Mouse (Mus musculus) heart, embryonic 11.5 days (tissue): ENCODE data around the gene Taf4. TPM values are rescaled to one million over a fixed set of nuclear protein-coding genes. Genes with fewer than 3 reads are reported as not detected.

ENCODE experiments used
- ATAC-seq: fragments of 200-750 bp; cut with Nextera tagmentation; replicated peaks from 2 replicates; pipeline ENCODE4 v1.8.0; 2017; ENCODE audit warnings: moderate library complexity; ENCODE audit not compliant: insufficient number of reproducible peaks, low FRiP score, low TSS enrichment
- H3K27ac ChIP-seq: fragments of 300-500 bp; sonication (generic); 2 replicates; pipeline ENCODE4 v1.5.1; 2014; ENCODE audit warnings: mild to moderate bottlenecking, low read depth, low read length
- H3K27me3 ChIP-seq: fragments of 300-500 bp; sonication (generic); 2 replicates; pipeline ENCODE4 v1.6.1; 2014; ENCODE audit warnings: mild to moderate bottlenecking, low read length, mixed read lengths; ENCODE audit not compliant: control insufficient read depth, insufficient read depth
- H3K36me3 ChIP-seq: fragments of 300-500 bp; sonication (generic); 2 replicates; pipeline ENCODE4 v1.6.1; 2014; ENCODE audit warnings: mild to moderate bottlenecking, low read length, moderate library complexity, mixed read lengths; ENCODE audit not compliant: control insufficient read depth, insufficient read depth
- H3K4me1 ChIP-seq: fragments of 300-500 bp; sonication (generic); 2 replicates; pipeline ENCODE4 v1.6.1; 2014; ENCODE audit warnings: low read length; ENCODE audit not compliant: control insufficient read depth, insufficient read depth
- H3K4me2 ChIP-seq: fragments of 300-500 bp; sonication (generic); 2 replicates; pipeline ENCODE4 v1.6.1; 2014; ENCODE audit warnings: mild to moderate bottlenecking, moderate library complexity
- H3K4me3 ChIP-seq: fragments of 300-500 bp; sonication (generic); 2 replicates; pipeline ENCODE4 v1.5.1; 2014; ENCODE audit warnings: low read depth, low read length
- H3K9ac ChIP-seq: fragments of 300-500 bp; sonication (generic); 2 replicates; pipeline ENCODE4 v1.6.1; 2014; ENCODE audit warnings: mild to moderate bottlenecking, low read depth, low read length, moderate library complexity
- H3K9me3 ChIP-seq: fragments of 300-500 bp; sonication (generic); replicated peaks from 2 replicates; pipeline ENCODE4 v1.6.1; 2016; ENCODE audit warnings: low read length; ENCODE audit not compliant: control insufficient read depth
- WGBS: fragments of 180-500 bp; shearing (Covaris S2); extraction: QIAGEN DNeasy Blood & Tissue Kit; methylation state at CpG from one replicate; pipeline ENCODE4 v1.1.7; 2014; ENCODE audit not compliant: insufficient replicate concordance; 5-methylcytosine and 5-hydroxymethylcytosine counted together
- polyA plus RNA-seq: library from polyadenylated mRNA; unstranded; fragments of >200 nt; fragmentation: Nextera tagmentation; extraction: Ambion mirVana; gene quantifications from 2 replicates; pipeline ENCODE4 v1.2.1, GENCODE M21; 2014

Taf4 gene
- polyA plus RNA-seq, 1 experiment from 2014 or later: 4.2 TPM

DNA sequence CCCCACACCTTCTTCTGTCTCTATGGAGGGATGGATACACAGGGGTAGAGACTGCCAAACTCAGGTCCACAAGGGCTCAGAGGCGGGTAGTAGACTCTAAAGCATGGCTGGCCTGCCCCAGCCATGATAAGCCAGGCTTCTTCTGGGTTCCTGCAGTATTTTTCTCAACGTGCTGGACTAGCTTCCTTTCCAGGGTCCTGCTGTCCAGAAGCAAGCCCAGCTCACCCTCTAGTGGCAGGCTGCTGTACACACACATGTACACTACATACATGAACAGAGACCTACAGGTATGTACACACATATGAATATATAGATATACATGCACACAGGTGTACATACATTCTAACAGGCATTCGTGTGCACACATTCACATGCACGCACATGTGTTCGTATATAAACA, 103.7 kb downstream of the Taf4 start:
- H3K4me2 ChIP-seq: no peak overlapping the region
- no peak overlapping the region for H3K4me3 ChIP-seq
- H3K4me1 ChIP-seq: no peaks in the 10 kb centered on the region
- no peak overlapping the region for H3K9ac ChIP-seq
- ATAC-seq: no peak
- H3K27ac ChIP-seq: no peak overlapping the region
- H3K36me3 ChIP-seq: no peaks in the 10 kb centered on the region
- WGBS: 59% methylated on average over 5 of the region's 5 CpGs
- H3K27me3 ChIP-seq: peaks cover 9% of the 10 kb centered on the region
- H3K9me3 ChIP-seq: no peaks in the 10 kb centered on the region

DNA sequence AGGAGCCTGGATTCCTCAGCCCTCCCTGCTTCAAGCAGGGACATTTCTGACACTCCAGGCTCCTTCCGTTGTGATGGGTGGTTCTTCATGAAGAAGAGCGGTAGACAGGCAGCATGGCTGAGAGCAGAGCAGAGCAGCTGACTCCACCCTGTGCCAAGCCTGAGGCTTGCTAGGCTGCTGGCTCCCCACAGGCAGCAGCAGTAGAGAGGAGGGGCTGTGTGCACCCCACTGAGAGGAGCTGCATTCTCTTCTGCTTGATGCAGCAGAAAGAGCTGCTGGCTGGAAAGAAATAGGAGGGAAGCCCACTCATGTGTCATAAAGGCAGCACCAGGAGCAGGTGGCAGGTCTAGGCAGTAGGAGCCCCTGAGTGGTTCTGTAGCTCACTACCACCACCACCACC, 106.6 kb downstream of the Taf4 start:
- no peak for ATAC-seq
- Histone ChIP-seq H3K9ac (no peak overlapping the region), H3K4me3 (no peak overlapping the region), H3K36me3 (no peaks in the 10 kb centered on the region), H3K27me3 (peaks cover 7% of the 10 kb centered on the region), H3K4me1 (no peaks in the 10 kb centered on the region), H3K27ac (no peak overlapping the region), H3K9me3 (no peaks in the 10 kb centered on the region), H3K4me2 (no peak overlapping the region)
- WGBS: 8% methylated on average over 2 of the region's 2 CpGs

DNA sequence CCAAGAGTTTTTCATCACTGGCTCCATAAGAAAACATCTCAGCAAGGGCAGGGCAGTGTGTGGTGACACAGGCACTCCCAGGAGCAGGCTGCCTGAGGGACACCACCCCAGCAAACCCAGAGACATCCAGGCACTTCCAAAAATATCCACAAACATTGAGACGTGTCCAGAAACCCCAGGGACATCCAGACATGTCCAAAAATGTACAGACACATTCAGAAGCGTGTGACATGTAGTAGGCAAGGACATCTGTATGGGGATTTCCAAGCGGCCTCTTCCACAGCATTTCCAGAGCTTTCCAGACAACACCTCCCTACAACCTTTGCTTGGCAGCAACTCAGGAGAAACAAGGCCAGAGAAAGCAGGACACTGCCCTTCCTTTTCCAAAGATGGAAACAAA, 108.8 kb downstream of the Taf4 start:
- ATAC-seq: no peak
- Histone ChIP-seq H3K9ac (no peak overlapping the region), H3K27ac (no peak overlapping the region), H3K27me3 (peaks cover 4% of the 10 kb centered on the region; the same call in 1 of the 2 replicates), H3K36me3 (no peaks in the 10 kb centered on the region), H3K4me3 (no peak overlapping the region), H3K4me2 (no peak overlapping the region), H3K9me3 (no peaks in the 10 kb centered on the region), H3K4me1 (no peaks in the 10 kb centered on the region)
- 57% methylated on average over 3 of the region's 3 CpGs for WGBS

DNA sequence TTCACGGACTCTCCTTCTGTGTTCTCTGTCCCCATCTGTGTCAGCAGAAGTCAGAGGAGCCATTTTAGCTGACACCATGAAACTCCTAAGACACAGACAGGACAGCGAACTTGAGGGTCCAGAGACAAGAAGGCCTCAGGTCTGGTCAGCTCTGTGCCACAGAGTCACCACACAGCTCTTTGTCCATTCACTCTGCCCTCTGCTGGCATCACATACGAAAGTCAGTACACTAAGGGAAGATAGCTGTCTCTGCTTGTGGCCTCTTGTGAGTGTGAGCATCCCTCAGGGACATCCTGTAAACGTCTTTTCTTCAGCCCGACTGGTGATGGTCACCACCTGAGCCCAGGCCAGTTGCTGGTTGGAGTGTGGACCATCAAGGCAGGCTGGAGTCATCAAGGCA, 111.3 kb downstream of the Taf4 start:
- no peak overlapping the region for H3K27ac ChIP-seq
- no peaks in the 10 kb centered on the region for H3K4me1 ChIP-seq
- 67% methylated on average over 5 of the region's 5 CpGs for WGBS
- no peak overlapping the region for H3K4me3 ChIP-seq
- no peaks in the 10 kb centered on the region for H3K9me3 ChIP-seq
- peaks cover 4% of the 10 kb centered on the region; the same call in 1 of the 2 replicates for H3K27me3 ChIP-seq
- H3K4me2 ChIP-seq: no peak overlapping the region
- H3K36me3 ChIP-seq: no peaks in the 10 kb centered on the region
- ATAC-seq: no peak
- H3K9ac ChIP-seq: no peak overlapping the region

DNA sequence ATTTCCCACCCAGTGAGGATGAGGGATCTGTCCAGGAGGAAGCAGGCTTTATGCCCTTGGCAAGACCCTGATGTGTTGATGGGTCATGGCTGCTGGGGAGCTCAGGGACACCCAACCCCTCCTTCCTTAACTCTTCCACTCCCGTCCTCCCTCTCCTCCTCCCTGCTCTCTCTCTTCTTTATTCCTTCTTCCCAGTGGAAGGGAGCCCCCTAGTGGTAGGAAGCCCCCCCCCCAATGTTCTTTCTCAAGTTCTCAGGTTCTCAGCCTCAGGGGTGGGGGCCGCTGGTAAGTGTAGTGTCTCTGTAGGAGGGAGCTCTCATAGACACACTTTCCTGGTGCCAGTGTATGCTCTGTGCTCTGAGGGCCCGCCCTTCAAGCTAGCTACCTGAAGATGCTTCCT, 113.2 kb downstream of the Taf4 start:
- no peak overlapping the region for H3K4me3 ChIP-seq
- H3K27ac ChIP-seq: no peak overlapping the region
- 0 out of 2 replicates have a peak, but pooled peaks have one; percentile 18 for ATAC-seq
- H3K4me1 ChIP-seq: no peaks in the 10 kb centered on the region
- 0 out of 2 replicates have a peak, but pooled peaks cover 2% of the 10 kb centered on the region for H3K27me3 ChIP-seq
- no peaks in the 10 kb centered on the region for H3K9me3 ChIP-seq
- no peak overlapping the region for H3K4me2 ChIP-seq
- WGBS: 54% methylated on average over 3 of the region's 3 CpGs
- no peaks in the 10 kb centered on the region for H3K36me3 ChIP-seq
- H3K9ac ChIP-seq: no peak overlapping the region

DNA sequence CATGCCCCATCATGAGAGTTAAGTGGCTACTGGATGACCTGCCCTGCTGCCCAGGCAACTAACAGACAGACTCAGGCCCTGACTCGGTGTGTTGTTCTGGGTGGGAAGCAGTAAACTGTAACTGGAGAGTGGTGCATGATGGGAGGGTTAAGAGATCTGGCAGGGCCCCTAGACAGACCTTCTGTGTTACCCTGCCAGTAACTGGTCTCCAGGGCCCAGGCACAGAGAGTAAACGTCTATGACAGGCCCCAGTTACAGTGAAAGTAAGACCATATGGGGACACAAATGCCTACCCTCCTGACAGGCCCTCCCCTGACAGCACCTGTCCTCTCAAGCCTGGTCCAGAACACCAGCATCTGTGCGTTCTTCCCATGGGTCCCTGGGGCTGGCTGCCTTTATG, 113.8 kb downstream of the Taf4 start:
- Histone ChIP-seq H3K27ac (no peak overlapping the region), H3K4me3 (no peak overlapping the region), H3K4me1 (no peaks in the 10 kb centered on the region), H3K9ac (no peak overlapping the region), H3K4me2 (no peak overlapping the region), H3K27me3 (0 out of 2 replicates have a peak, but pooled peaks cover 2% of the 10 kb centered on the region), H3K9me3 (no peaks in the 10 kb centered on the region), H3K36me3 (no peaks in the 10 kb centered on the region)
- 77% methylated on average over 3 of the region's 3 CpGs for WGBS
- ATAC-seq: no peak

Other genes starting within 250 kb of the Taf4 start
- gene Lsm14b, start 48.3 kb upstream of the Taf4 start, polyA plus RNA-seq: 3.9 and 4.3 TPM in 2 replicates
- 495 and 521 TPM in 2 replicates for gene Psma7, start 65.8 kb upstream of the Taf4 start, polyA plus RNA-seq
- 2.3 and 4.8 TPM in 2 replicates for gene Ss18l1, start 65.9 kb upstream of the Taf4 start, polyA plus RNA-seq
- gene Mtg2, start 93.9 kb upstream of the Taf4 start, polyA plus RNA-seq: 24.6 and 27.3 TPM in 2 replicates
- gene Hrh3, start 127.8 kb upstream of the Taf4 start, polyA plus RNA-seq: not detected in 2 replicates
- gene Osbpl2, start 142.7 kb upstream of the Taf4 start, polyA plus RNA-seq: 33.4 and 36.1 TPM in 2 replicates
- gene Adrm1, start 194.8 kb upstream of the Taf4 start, polyA plus RNA-seq: 121 and 126 TPM in 2 replicates
- gene Lama5, start 249.2 kb upstream of the Taf4 start, polyA plus RNA-seq: 24.0 and 27.5 TPM in 2 replicates